Mouse (Mus musculus): ENCODE results near the gene Sumf2. TPM values are rescaled to one million over a fixed set of nuclear protein-coding genes. Genes with fewer than 3 reads are reported as not detected.

Gene Sumf2
- polyA plus RNA-seq, 1 experiment: 19.4 TPM

DNA sequence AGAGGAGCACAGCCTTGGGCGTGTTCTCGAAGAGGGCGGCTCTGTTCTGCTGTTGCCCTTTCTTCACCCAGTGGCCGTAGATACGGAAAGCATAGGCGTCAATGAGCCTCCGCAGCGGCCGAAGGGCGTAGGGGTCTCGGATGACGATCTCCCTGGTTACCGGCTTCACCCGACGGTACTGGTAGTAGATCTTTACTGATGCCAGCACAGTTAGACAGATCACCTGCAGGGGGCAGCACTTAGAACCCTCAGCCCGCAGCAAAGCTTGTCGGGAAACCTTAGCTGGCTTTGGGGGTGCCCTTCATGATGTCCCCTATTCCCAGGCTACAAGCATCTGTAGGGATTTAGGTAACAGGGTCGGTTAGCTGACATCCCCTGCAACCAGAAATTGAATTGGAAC, 17.7 kb downstream of the Sumf2 start:
- no peak overlapping the region for H3K4me3 ChIP-seq (ENCODE audit: control insufficient read depth, insufficient read depth, low read length)
- H3K36me3 ChIP-seq (ENCODE audit: control insufficient read depth, insufficient read depth, low read length): no peaks in the 10 kb centered on the region
- peak; percentile 45 for DNase-seq
- H3K4me1 ChIP-seq (replicated peaks; ENCODE audit: control insufficient read depth, insufficient read depth, low read length): peaks cover 3% of the 10 kb centered on the region; the same call in 1 of the 2 replicates
- 31% methylated on average over 18 of the region's 18 CpGs for WGBS
- TF ChIP-seq POLR2A (IDR thresholded peaks at IDR 0.05; ENCODE audit: control insufficient read depth, extremely low read depth, insufficient read depth, low read length, poor library complexity) (no peak), CTCF (IDR thresholded peaks at IDR 0.05; ENCODE audit: borderline replicate concordance, control insufficient read depth, extremely low read depth, insufficient read depth, low read length, poor library complexity) (peak; percentile 42; the same call in 1 of the 2 replicates)
- H3K27me3 ChIP-seq (ENCODE audit: control insufficient read depth, insufficient read depth, low read length): no peaks in the 10 kb centered on the region
- no peak overlapping the region for H3K27ac ChIP-seq (ENCODE audit: control insufficient read depth, insufficient read depth, low read length)

DNA sequence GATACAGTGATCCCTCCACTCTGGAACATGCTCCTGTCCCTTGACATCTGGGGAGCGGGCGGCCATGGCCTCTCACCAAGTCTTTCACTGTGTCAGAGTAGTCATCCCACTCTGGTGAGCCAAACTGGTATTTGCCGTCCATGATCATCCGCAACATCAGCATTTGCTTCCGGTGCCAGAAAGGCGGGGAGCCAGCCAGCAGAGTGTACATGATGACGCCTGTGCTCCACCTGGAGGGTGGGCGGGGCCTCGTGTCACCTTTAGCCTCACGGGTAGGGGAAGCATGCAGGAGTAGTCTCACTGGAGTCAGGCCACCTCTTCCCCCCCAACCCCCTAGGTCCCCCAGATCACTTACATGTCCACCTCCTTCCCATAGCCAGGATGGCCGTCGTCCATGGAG, 19.1 kb downstream of the Sumf2 start:
- 91% methylated on average over 12 of the region's 12 CpGs for WGBS
- DNase-seq: no peak
- no peak for TF ChIP-seq POLR2A (IDR thresholded peaks at IDR 0.05; ENCODE audit: control insufficient read depth, extremely low read depth, insufficient read depth, low read length, poor library complexity)
- no peak for TF ChIP-seq CTCF (IDR thresholded peaks at IDR 0.05; ENCODE audit: borderline replicate concordance, control insufficient read depth, extremely low read depth, insufficient read depth, low read length, poor library complexity)

GRCm38 (mm10) chr5:129869238-129869995, 22.6 kb downstream of the Sumf2 start:
- Histone ChIP-seq H3K4me1 (replicated peaks; ENCODE audit: control insufficient read depth, insufficient read depth, low read length) (no peaks in the 10 kb centered on the region), H3K36me3 (ENCODE audit: control insufficient read depth, insufficient read depth, low read length) (no peaks in the 10 kb centered on the region), H3K27ac (ENCODE audit: control insufficient read depth, insufficient read depth, low read length) (no peak overlapping the region), H3K4me3 (ENCODE audit: control insufficient read depth, insufficient read depth, low read length) (no peak overlapping the region), H3K27me3 (ENCODE audit: control insufficient read depth, insufficient read depth, low read length) (no peaks in the 10 kb centered on the region)
- no peak for TF ChIP-seq CTCF (IDR thresholded peaks at IDR 0.05; ENCODE audit: borderline replicate concordance, control insufficient read depth, extremely low read depth, insufficient read depth, low read length, poor library complexity)
- TF ChIP-seq POLR2A (IDR thresholded peaks at IDR 0.05; ENCODE audit: control insufficient read depth, extremely low read depth, insufficient read depth, low read length, poor library complexity): no peak
- DNase-seq: no peak
- WGBS: 90% methylated on average over 19 of the region's 19 CpGs

More for the DNA sequence above, 19.1 kb downstream of the Sumf2 start:
- Histone ChIP-seq H3K4me1 (replicated peaks; ENCODE audit: control insufficient read depth, insufficient read depth, low read length) (peaks cover 3% of the 10 kb centered on the region; the same call in 1 of the 2 replicates), H3K4me3 (ENCODE audit: control insufficient read depth, insufficient read depth, low read length) (no peak overlapping the region), H3K27ac (ENCODE audit: control insufficient read depth, insufficient read depth, low read length) (no peak overlapping the region), H3K36me3 (ENCODE audit: control insufficient read depth, insufficient read depth, low read length) (no peaks in the 10 kb centered on the region), H3K27me3 (ENCODE audit: control insufficient read depth, insufficient read depth, low read length) (no peaks in the 10 kb centered on the region)

DNA sequence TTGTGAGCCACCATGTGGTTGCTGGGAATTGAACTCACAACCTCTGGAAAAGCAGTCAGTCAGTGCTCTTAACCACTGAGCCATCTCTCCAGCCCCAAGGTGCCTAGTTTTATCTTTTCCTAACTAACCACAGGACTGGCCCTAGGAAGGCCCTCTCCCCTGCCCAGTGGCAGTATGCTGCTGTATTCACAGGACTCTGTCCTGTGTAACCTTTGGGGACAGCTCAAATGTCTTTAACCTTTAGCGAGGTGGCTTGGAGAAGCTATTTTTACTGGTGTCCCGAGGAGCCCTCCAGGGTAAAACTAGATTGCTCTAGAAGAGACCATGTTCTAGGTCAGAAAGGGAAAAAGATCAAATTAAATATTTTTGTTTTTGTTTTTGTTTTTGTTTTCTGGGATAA, 24.5 kb downstream of the Sumf2 start:
- no peaks in the 10 kb centered on the region for H3K27me3 ChIP-seq (ENCODE audit: control insufficient read depth, insufficient read depth, low read length)
- 86% methylated on average over 2 of the region's 2 CpGs for WGBS

DNA sequence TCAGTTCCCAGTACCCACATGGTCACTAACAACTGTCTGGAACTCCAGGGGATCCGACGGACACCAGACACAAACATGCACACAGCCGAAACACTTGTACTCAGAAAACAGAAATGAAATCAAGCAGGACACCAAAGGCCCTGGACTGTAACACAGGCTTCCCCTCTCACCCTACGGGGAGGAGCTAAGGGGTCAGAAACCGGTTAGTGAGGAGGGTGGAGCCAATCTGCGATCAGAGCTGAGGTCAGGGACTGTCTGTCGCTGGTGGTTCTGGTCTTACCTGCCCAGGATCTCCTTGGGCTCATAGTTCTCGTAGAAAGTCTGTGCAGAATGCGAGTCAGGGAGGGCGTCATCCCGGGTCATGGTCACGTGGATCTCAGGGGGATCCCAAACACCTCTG, 27.2 kb downstream of the Sumf2 start:
- WGBS: 84% methylated on average over 12 of the region's 12 CpGs
- Histone ChIP-seq H3K4me3 (ENCODE audit: control insufficient read depth, insufficient read depth, low read length) (no peak overlapping the region), H3K27me3 (ENCODE audit: control insufficient read depth, insufficient read depth, low read length) (no peaks in the 10 kb centered on the region), H3K4me1 (replicated peaks; ENCODE audit: control insufficient read depth, insufficient read depth, low read length) (no peaks in the 10 kb centered on the region), H3K27ac (ENCODE audit: control insufficient read depth, insufficient read depth, low read length) (no peak overlapping the region), H3K36me3 (ENCODE audit: control insufficient read depth, insufficient read depth, low read length) (no peaks in the 10 kb centered on the region)
- TF ChIP-seq POLR2A (IDR thresholded peaks at IDR 0.05; ENCODE audit: control insufficient read depth, extremely low read depth, insufficient read depth, low read length, poor library complexity) (no peak), CTCF (IDR thresholded peaks at IDR 0.05; ENCODE audit: borderline replicate concordance, control insufficient read depth, extremely low read depth, insufficient read depth, low read length, poor library complexity) (no peak)
- no peak for DNase-seq

More for the DNA sequence above, 24.5 kb downstream of the Sumf2 start:
- Histone ChIP-seq H3K4me3 (ENCODE audit: control insufficient read depth, insufficient read depth, low read length) (no peak overlapping the region), H3K4me1 (replicated peaks; ENCODE audit: control insufficient read depth, insufficient read depth, low read length) (no peaks in the 10 kb centered on the region), H3K36me3 (ENCODE audit: control insufficient read depth, insufficient read depth, low read length) (no peaks in the 10 kb centered on the region), H3K27ac (ENCODE audit: control insufficient read depth, insufficient read depth, low read length) (no peak overlapping the region)
- TF ChIP-seq CTCF (IDR thresholded peaks at IDR 0.05; ENCODE audit: borderline replicate concordance, control insufficient read depth, extremely low read depth, insufficient read depth, low read length, poor library complexity): no peak
- TF ChIP-seq POLR2A (IDR thresholded peaks at IDR 0.05; ENCODE audit: control insufficient read depth, extremely low read depth, insufficient read depth, low read length, poor library complexity): no peak
- DNase-seq: no peak

- Histone ChIP-seq H3K27ac (ENCODE audit: control insufficient read depth, insufficient read depth, low read length) (no peak overlapping the region), H3K4me3 (ENCODE audit: control insufficient read depth, insufficient read depth, low read length) (no peak overlapping the region), H3K4me1 (replicated peaks; ENCODE audit: control insufficient read depth, insufficient read depth, low read length) (no peaks in the 10 kb centered on the region), H3K36me3 (ENCODE audit: control insufficient read depth, insufficient read depth, low read length) (no peaks in the 10 kb centered on the region; the same call in 1 of the 2 replicates), H3K27me3 (ENCODE audit: control insufficient read depth, insufficient read depth, low read length) (no peaks in the 10 kb centered on the region)
- TF ChIP-seq POLR2A (IDR thresholded peaks at IDR 0.05; ENCODE audit: control insufficient read depth, extremely low read depth, insufficient read depth, low read length, poor library complexity): no peak
- TF ChIP-seq CTCF (IDR thresholded peaks at IDR 0.05; ENCODE audit: borderline replicate concordance, control insufficient read depth, extremely low read depth, insufficient read depth, low read length, poor library complexity): no peak
- no peak for DNase-seq
- WGBS: 85% methylated on average over 11 of the region's 11 CpGs
These were observed 28.3 kb downstream of the Sumf2 start for GRCm38 (mm10) chr5:129875098-129875497.
